Mouse (Mus musculus): ENCODE data around the gene Uty. TPM values are rescaled to one million over a fixed set of nuclear protein-coding genes. Genes with fewer than 3 reads are reported as not detected.
A peak's percentile ranks its signal among the peaks of the same experiment; 100 is the strongest.

Gene Uty
- not detected in 2 replicates for polyA plus RNA-seq (2015; fragmentation: Nextera tagmentation; extraction: Ambion mirVana)

- TF ChIP-seq CTCF (IDR thresholded peaks at IDR 0.05; ENCODE audit: low read depth) = no peak
- under 1% methylated on average over 14 of the region's 21 CpGs for whole genome bisulfite sequencing
- peak; percentile 72; the same call in 1 of the 2 replicates for ATAC-seq
- Histone ChIP-seq H3K27ac (ENCODE audit: low read depth, low read length) (peak within 1 kb of the TSS; percentile 79), H3K9me3 (ENCODE audit: control insufficient read depth) (no peaks in the 10 kb centered on the region), H3K4me1 (replicated peaks; ENCODE audit: control insufficient read depth, insufficient read depth, low read length) (no peaks in the 10 kb centered on the region), H3K36me3 (ENCODE audit: control insufficient read depth, insufficient read depth) (no peaks in the 10 kb centered on the region), H3K4me3 (ENCODE audit: low read depth, low read length) (peak within 1 kb of the TSS; percentile 40), H3K9ac (ENCODE audit: low read depth, low read length) (peak within 1 kb of the TSS; percentile 40; the same call in 1 of the 2 replicates), H3K27me3 (replicated peaks; ENCODE audit: control insufficient read depth, insufficient read depth, low read length) (no peaks in the 10 kb centered on the region), H3K4me2 (replicated peaks; ENCODE audit: low read depth) (peak within 1 kb of the TSS; percentile 37)
These were observed at the start of gene Uty for GRCm38 (mm10) chrY:1245426-1245863. Gene Uty, minus strand, starts transcription at chrY:1245759.

- H3K4me3 ChIP-seq (ENCODE audit: low read depth, low read length) = no peak overlapping the region
- no peak for TF ChIP-seq CTCF (IDR thresholded peaks at IDR 0.05; ENCODE audit: low read depth)
- H3K27me3 ChIP-seq (replicated peaks; ENCODE audit: control insufficient read depth, insufficient read depth, low read length) = no peaks in the 10 kb centered on the region
- H3K9ac ChIP-seq (ENCODE audit: low read depth, low read length) = no peak overlapping the region
- no peak overlapping the region for H3K27ac ChIP-seq (ENCODE audit: low read depth, low read length)
- no peak for ATAC-seq
- H3K36me3 ChIP-seq (ENCODE audit: control insufficient read depth, insufficient read depth) = no peaks in the 10 kb centered on the region
- H3K4me1 ChIP-seq (replicated peaks; ENCODE audit: control insufficient read depth, insufficient read depth, low read length) = no peaks in the 10 kb centered on the region
- H3K4me2 ChIP-seq (replicated peaks; ENCODE audit: low read depth) = no peak overlapping the region
- no peaks in the 10 kb centered on the region for H3K9me3 ChIP-seq (ENCODE audit: control insufficient read depth)
These were observed 48.1 kb upstream of the Uty start for GRCm38 (mm10) chrY:1293708-1294107.

GRCm38 (mm10) chrY:1286171-1286795 is 40.7 kb upstream of the Uty start, which contains the start of gene Ddx3y:
Gene Ddx3y, minus strand, starts transcription at chrY:1286629.
- WGBS = 5% methylated on average over 24 of the region's 31 CpGs

GRCm38 (mm10) chrY:1285735-1286134 is 40.2 kb upstream of the Uty start:
- H3K27ac ChIP-seq (ENCODE audit: low read depth, low read length) = peak overlapping the region; percentile 74; the same call in 1 of the 2 replicates
- H3K4me3 ChIP-seq (ENCODE audit: low read depth, low read length) = peak overlapping the region; percentile 43
- no peaks in the 10 kb centered on the region for H3K9me3 ChIP-seq (ENCODE audit: control insufficient read depth)
- no peaks in the 10 kb centered on the region for H3K4me1 ChIP-seq (replicated peaks; ENCODE audit: control insufficient read depth, insufficient read depth, low read length)
- no peak for ATAC-seq
- no peaks in the 10 kb centered on the region for H3K27me3 ChIP-seq (replicated peaks; ENCODE audit: control insufficient read depth, insufficient read depth, low read length)
- H3K4me2 ChIP-seq (replicated peaks; ENCODE audit: low read depth) = peak overlapping the region; percentile 41
- no peak for TF ChIP-seq CTCF (IDR thresholded peaks at IDR 0.05; ENCODE audit: low read depth)
- H3K36me3 ChIP-seq (ENCODE audit: control insufficient read depth, insufficient read depth) = no peaks in the 10 kb centered on the region
- H3K9ac ChIP-seq (ENCODE audit: low read depth, low read length) = peak overlapping the region; percentile 26; the same call in 1 of the 2 replicates
- WGBS = 0% methylated on average over 6 of the region's 12 CpGs

More at GRCm38 (mm10) chrY:1286171-1286795, 40.7 kb upstream of the Uty start, which contains the start of gene Ddx3y:
- peak within 1 kb of the TSS; percentile 41 for H3K4me2 ChIP-seq (replicated peaks; ENCODE audit: low read depth)
- peak; percentile 78 for ATAC-seq
- peak within 1 kb of the TSS; percentile 26; the same call in 1 of the 2 replicates for H3K9ac ChIP-seq (ENCODE audit: low read depth, low read length)
- no peaks in the 10 kb centered on the region for H3K4me1 ChIP-seq (replicated peaks; ENCODE audit: control insufficient read depth, insufficient read depth, low read length)
- H3K27me3 ChIP-seq (replicated peaks; ENCODE audit: control insufficient read depth, insufficient read depth, low read length) = no peaks in the 10 kb centered on the region
- no peak for TF ChIP-seq CTCF (IDR thresholded peaks at IDR 0.05; ENCODE audit: low read depth)
- peak within 1 kb of the TSS; percentile 43 for H3K4me3 ChIP-seq (ENCODE audit: low read depth, low read length)
- no peaks in the 10 kb centered on the region for H3K9me3 ChIP-seq (ENCODE audit: control insufficient read depth)
- H3K27ac ChIP-seq (ENCODE audit: low read depth, low read length) = peak within 1 kb of the TSS; percentile 74; the same call in 1 of the 2 replicates
- no peaks in the 10 kb centered on the region for H3K36me3 ChIP-seq (ENCODE audit: control insufficient read depth, insufficient read depth)

- Histone ChIP-seq H3K4me1 (replicated peaks; ENCODE audit: control insufficient read depth, insufficient read depth, low read length) (no peaks in the 10 kb centered on the region), H3K4me3 (ENCODE audit: low read depth, low read length) (no peak overlapping the region; the same call in 1 of the 2 replicates), H3K9me3 (ENCODE audit: control insufficient read depth) (no peaks in the 10 kb centered on the region), H3K36me3 (ENCODE audit: control insufficient read depth, insufficient read depth) (no peaks in the 10 kb centered on the region), H3K9ac (ENCODE audit: low read depth, low read length) (no peak overlapping the region), H3K27ac (ENCODE audit: low read depth, low read length) (no peak overlapping the region), H3K4me2 (replicated peaks; ENCODE audit: low read depth) (0 out of 2 replicates have a peak overlapping the region, but pooled peaks have one; percentile 13), H3K27me3 (replicated peaks; ENCODE audit: control insufficient read depth, insufficient read depth, low read length) (no peaks in the 10 kb centered on the region)
- 71% methylated on average over 6 of the region's 6 CpGs for WGBS
- no peak for ATAC-seq
- no peak for TF ChIP-seq CTCF (IDR thresholded peaks at IDR 0.05; ENCODE audit: low read depth)
These were observed 558 bp upstream of the Uty start for GRCm38 (mm10) chrY:1246117-1246516.

- H3K27ac ChIP-seq (ENCODE audit: low read depth, low read length) = peak overlapping the region; percentile 79
- peak overlapping the region; percentile 40 for H3K4me3 ChIP-seq (ENCODE audit: low read depth, low read length)
- no peaks in the 10 kb centered on the region for H3K9me3 ChIP-seq (ENCODE audit: control insufficient read depth)
- H3K36me3 ChIP-seq (ENCODE audit: control insufficient read depth, insufficient read depth) = no peaks in the 10 kb centered on the region
- ATAC-seq = no peak
- no peaks in the 10 kb centered on the region for H3K4me1 ChIP-seq (replicated peaks; ENCODE audit: control insufficient read depth, insufficient read depth, low read length)
- H3K9ac ChIP-seq (ENCODE audit: low read depth, low read length) = peak overlapping the region; percentile 40; the same call in 1 of the 2 replicates
- 0% methylated on average over 9 of the region's 9 CpGs for WGBS
- no peaks in the 10 kb centered on the region for H3K27me3 ChIP-seq (replicated peaks; ENCODE audit: control insufficient read depth, insufficient read depth, low read length)
- TF ChIP-seq CTCF (IDR thresholded peaks at IDR 0.05; ENCODE audit: low read depth) = no peak
- H3K4me2 ChIP-seq (replicated peaks; ENCODE audit: low read depth) = peak overlapping the region; percentile 37
These were observed 619 bp downstream of the Uty start for GRCm38 (mm10) chrY:1244940-1245339.

Measured in intestine, postnatal 0 days (tissue).